Mouse (Mus musculus): ENCODE results near the gene Gm6408. TPM values are rescaled to one million over a fixed set of nuclear protein-coding genes. Genes with fewer than 3 reads are reported as not detected.

Gm6408 gene
- not detected in 2 replicates for total RNA-seq (2023)

GRCm38 (mm10) chr5:146481665-146482064, at the start of gene Gm6408:
TSS of gene Gm6408 (plus strand) at chr5:146481965.

GRCm38 (mm10) chr5:146491063-146491462, 9.3 kb downstream of the Gm6408 start, which contains the start of gene Gm6370:
TSS of gene Gm6370 (plus strand) at chr5:146491363.

GRCm38 (mm10) chr5:146502099-146502498, 20.3 kb downstream of the Gm6408 start, which contains the start of gene 4930449I24Rik:
TSS of gene 4930449I24Rik (plus strand) at chr5:146502399.

GRCm38 (mm10) chr5:146513823-146514222, 32.1 kb downstream of the Gm6408 start, which contains the start of gene Gm3402:
TSS of gene Gm3402 (plus strand) at chr5:146514123.

GRCm38 (mm10) chr5:146525501-146525900, 43.7 kb downstream of the Gm6408 start, which contains the start of gene Gm3404:
TSS of gene Gm3404 (plus strand) at chr5:146525801.

Other genes with a start within 250 kb of the Gm6408 start
- gene Wasf3, start 97.0 kb upstream of the Gm6408 start, total RNA-seq (2023), result not detected in 2 replicates
- not detected in 2 replicates for gene Gm6370, start 9.4 kb downstream of the Gm6408 start, total RNA-seq (2023)
- gene 4930449I24Rik, start 20.4 kb downstream of the Gm6408 start, total RNA-seq (2023), result not detected in 2 replicates
- not detected in 2 replicates for gene Gm3402, start 32.2 kb downstream of the Gm6408 start, total RNA-seq (2023)
- not detected in 2 replicates for gene Gm3404, start 43.8 kb downstream of the Gm6408 start, total RNA-seq (2023)
- not detected in 2 replicates for gene Gm3409, start 55.7 kb downstream of the Gm6408 start, total RNA-seq (2023)
- not detected in 2 replicates for gene Gm3415, start 74.2 kb downstream of the Gm6408 start, total RNA-seq (2023)
- not detected in 2 replicates for gene Gpr12, start 103.3 kb downstream of the Gm6408 start, total RNA-seq (2023)

All from neutrophil, adult 65 days (primary cell).